8 mouse cellular contexts compared by ENCODE assay signal in the genomic region with DNA sequence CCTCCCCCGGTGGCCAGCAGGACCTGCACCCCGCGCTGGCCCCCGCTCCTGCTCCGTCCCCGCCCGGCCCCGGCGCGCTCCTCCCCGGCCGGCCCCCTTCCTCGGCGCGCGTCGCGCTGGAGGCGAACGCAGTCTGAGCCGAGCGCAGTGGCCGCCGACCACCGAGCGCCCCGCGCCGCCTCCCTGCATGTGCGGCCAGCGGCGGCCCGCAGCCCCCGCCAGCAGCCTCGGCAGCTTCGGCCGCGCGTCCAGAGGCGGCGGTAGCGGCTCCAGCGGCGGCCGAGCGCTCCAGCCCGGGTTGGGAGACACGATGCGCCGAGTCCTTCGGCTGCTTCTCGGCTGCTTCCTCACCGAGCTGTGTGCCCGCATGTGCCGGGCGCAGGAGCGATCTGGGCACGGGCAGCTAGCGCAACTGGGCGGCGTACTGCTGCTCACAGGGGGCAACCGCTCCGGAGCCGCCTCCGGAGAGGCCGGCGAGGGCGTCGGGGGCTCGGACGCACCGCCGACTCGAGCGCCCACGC. TPM values are rescaled to one million over a fixed set of nuclear protein-coding genes. Genes with fewer than 3 reads are reported as not detected.
DNase-seq lines count a peak whose midpoint lies in the region; ATAC-seq and TF ChIP-seq lines count a peak whose summit lies in the region.

No protein-coding gene starts in this region.

- TF ChIP-seq POLR2A in brain, embryonic 14.5 days (IDR thresholded peaks at IDR 0.05; ENCODE audit: borderline replicate concordance, extremely low read depth, insufficient read depth, insufficient read length, poor library complexity, severe bottlenecking): no peak

- no peak; the same call in 1 of the 2 replicates for TF ChIP-seq CTCF in left cerebral cortex, adult 2 months (IDR thresholded peaks at IDR 0.05)
- TF ChIP-seq CTCF in brain, embryonic 14.5 days (IDR thresholded peaks at IDR 0.05; ENCODE audit: borderline replicate concordance, extremely low read depth, insufficient read depth, insufficient read length): no peak
- TF ChIP-seq CTCF in lung, postnatal 0 days (IDR thresholded peaks at IDR 0.05): no peak; the same call in 1 of the 2 replicates

- H3K9ac ChIP-seq in forebrain, embryonic 11.5 days (ENCODE audit: low read length): peak overlapping the region; percentile 39
- H3K9ac ChIP-seq in intestine, embryonic 14.5 days (ENCODE audit: low read length): peak overlapping the region; percentile 20
- H3K9ac ChIP-seq in lung, postnatal 0 days (replicated peaks; ENCODE audit: low read depth): no peak overlapping the region
- peak overlapping the region; percentile 32 for H3K9ac ChIP-seq in stomach, embryonic 16.5 days (ENCODE audit: low read length)

- peak overlapping the region; percentile 87 for H3K27ac ChIP-seq in left cerebral cortex, adult 2 months
- H3K27ac ChIP-seq in forebrain, embryonic 11.5 days (ENCODE audit: low read depth, low read length): no peak overlapping the region
- no peak overlapping the region for H3K27ac ChIP-seq in intestine, embryonic 14.5 days (ENCODE audit: low read depth)
- H3K27ac ChIP-seq in lung, postnatal 0 days (ENCODE audit: low read length): no peak overlapping the region
- no peak overlapping the region for H3K27ac ChIP-seq in stomach, embryonic 16.5 days (ENCODE audit: low read length)

- H3K9me3 ChIP-seq in forebrain, embryonic 11.5 days (ENCODE audit: control insufficient read depth, low read length): no peaks in the 10 kb centered on the region
- no peaks in the 10 kb centered on the region for H3K9me3 ChIP-seq in intestine, embryonic 14.5 days (ENCODE audit: control insufficient read depth, low read length)
- H3K9me3 ChIP-seq in lung, postnatal 0 days (ENCODE audit: low read length): no peaks in the 10 kb centered on the region
- no peaks in the 10 kb centered on the region for H3K9me3 ChIP-seq in stomach, embryonic 16.5 days (replicated peaks; ENCODE audit: control insufficient read depth, low read length)

- peak overlapping the region; percentile 54 for H3K4me3 ChIP-seq in left cerebral cortex, adult 2 months
- H3K4me3 ChIP-seq in forebrain, embryonic 11.5 days (ENCODE audit: low read depth, low read length): peak overlapping the region; percentile 52
- H3K4me3 ChIP-seq in intestine, embryonic 14.5 days (ENCODE audit: low read depth, low read length): peak overlapping the region; percentile 49
- peak overlapping the region; percentile 46 for H3K4me3 ChIP-seq in lung, postnatal 0 days (ENCODE audit: low read depth, low read length)
- H3K4me3 ChIP-seq in stomach, embryonic 16.5 days (replicated peaks; ENCODE audit: low read length): peak overlapping the region; percentile 47

- 0 out of 2 replicates have a peak, but pooled peaks cover 7% of the 10 kb centered on the region for H3K4me1 ChIP-seq in forebrain, embryonic 11.5 days (replicated peaks; ENCODE audit: control insufficient read depth, insufficient read depth, low read length)
- 0 out of 2 replicates have a peak, but pooled peaks cover 6% of the 10 kb centered on the region for H3K4me1 ChIP-seq in intestine, embryonic 14.5 days (replicated peaks; ENCODE audit: control insufficient read depth, insufficient read depth, low read length)
- H3K4me1 ChIP-seq in lung, postnatal 0 days (ENCODE audit: insufficient read depth, low read depth, low read length): 0 out of 2 replicates have a peak, but pooled peaks cover 3% of the 10 kb centered on the region
- 0 out of 2 replicates have a peak, but pooled peaks cover 6% of the 10 kb centered on the region for H3K4me1 ChIP-seq in stomach, embryonic 16.5 days (ENCODE audit: control insufficient read depth, insufficient read depth, low read length)

- intact Hi-C loops in left cerebral cortex, adult 2 months (cut with DNase I): loop anchor here (2.0 to 10.0 kb wide), 5 partner anchors 134 to 1120 kb away; partner anchors contain the start of gene Ercc4
- intact Hi-C loops in left cerebral cortex, postnatal 25 days (cut with DNase I): loop anchor here (2.0 to 10.0 kb wide), 3 partner anchors 130 to 1120 kb away; partner anchors contain the start of gene Ercc4

- no peaks in the 10 kb centered on the region for H3K36me3 ChIP-seq in forebrain, embryonic 11.5 days (ENCODE audit: control insufficient read depth, insufficient read depth, low read length)
- no peaks in the 10 kb centered on the region for H3K36me3 ChIP-seq in intestine, embryonic 14.5 days (ENCODE audit: control insufficient read depth, insufficient read depth, low read length)
- H3K36me3 ChIP-seq in lung, postnatal 0 days (ENCODE audit: insufficient read depth, low read length): no peaks in the 10 kb centered on the region
- no peaks in the 10 kb centered on the region for H3K36me3 ChIP-seq in stomach, embryonic 16.5 days (ENCODE audit: control insufficient read depth, insufficient read depth, low read length)

- DNase-seq in left cerebral cortex, adult 2 months (ENCODE audit: extremely low spot score in 1 of 2, low spot score in 2 of 2): peak in 1 of 2 experiments; percentile 68
- DNase-seq in left cerebral cortex, postnatal 25 days (ENCODE audit: low spot score in 2 of 2): no peak
- DNase-seq in brain, embryonic 14.5 days (ENCODE audit: low read depth): peak; percentile 57
- DNase-seq in forebrain, embryonic 11.5 days (ENCODE audit: low spot score): peak; percentile 70
- peak; percentile 68 for DNase-seq in intestine, embryonic 14.5 days (ENCODE audit: low spot score)
- no peak for DNase-seq in lung, postnatal 0 days (ENCODE audit: low spot score)
- DNase-seq in Muller cell, postnatal 12 days (ENCODE audit: inconsistent ontology term): no peak

- ATAC-seq in forebrain, embryonic 11.5 days (replicated peaks; ENCODE audit: low FRiP score): peak; percentile 85
- peak; percentile 68; the same call in 1 of the 2 replicates for ATAC-seq in intestine, embryonic 14.5 days (replicated peaks; ENCODE audit: low FRiP score, low TSS enrichment, low read depth)
- ATAC-seq in lung, postnatal 0 days: peak; percentile 63
- peak; percentile 59; the same call in 1 of the 2 replicates for ATAC-seq in stomach, embryonic 16.5 days (ENCODE audit: insufficient read depth, low FRiP score)

- WGBS in forebrain, embryonic 11.5 days: under 1% methylated on average over 51 of the region's 76 CpGs
- WGBS in intestine, embryonic 14.5 days: under 1% methylated on average over 56 of the region's 76 CpGs
- under 1% methylated on average over 64 of the region's 76 CpGs for WGBS in lung, postnatal 0 days
- WGBS in stomach, embryonic 16.5 days: under 1% methylated on average over 68 of the region's 76 CpGs

- no peak for TF ChIP-seq EP300 in lung, postnatal 0 days (IDR thresholded peaks at IDR 0.05)

- peak overlapping the region; percentile 96 for H3K4me2 ChIP-seq in forebrain, embryonic 11.5 days (ENCODE audit: low read depth, low read length, severe bottlenecking)
- H3K4me2 ChIP-seq in intestine, embryonic 14.5 days (ENCODE audit: low read length): peak overlapping the region; percentile 90
- H3K4me2 ChIP-seq in lung, postnatal 0 days (replicated peaks; ENCODE audit: low read depth, low read length): peak overlapping the region; percentile 85
- H3K4me2 ChIP-seq in stomach, embryonic 16.5 days (ENCODE audit: low read depth, low read length): peak overlapping the region; percentile 81

- peaks cover 54% of the 10 kb centered on the region for H3K27me3 ChIP-seq in forebrain, embryonic 11.5 days (ENCODE audit: control insufficient read depth, insufficient read depth, low read length)
- H3K27me3 ChIP-seq in intestine, embryonic 14.5 days (replicated peaks; ENCODE audit: control insufficient read depth, insufficient read depth, low read length): peaks cover 79% of the 10 kb centered on the region
- H3K27me3 ChIP-seq in lung, postnatal 0 days (replicated peaks; ENCODE audit: insufficient read depth, low read length): peaks cover 44% of the 10 kb centered on the region
- peaks cover 59% of the 10 kb centered on the region for H3K27me3 ChIP-seq in stomach, embryonic 16.5 days (ENCODE audit: control insufficient read depth, insufficient read depth, low read length)

RNA-seq across cellular contexts. Expression of gene Shisa9, which starts 0.4 kb away (rescaled TPM):
- total RNA-seq in left cerebral cortex, adult 2 months (2021): 10 to 100 TPM; 53.2 to 61.6 TPM
- 10 to 100 TPM; 68.1 to 71.7 TPM for total RNA-seq in left cerebral cortex, postnatal 25 days (2021)
- 13.2 and 18.3 TPM in 2 replicates for polyA plus RNA-seq in brain, embryonic 14.5 days (2012; rRNA removed)
- polyA plus RNA-seq in forebrain, embryonic 11.5 days (2014; fragmentation: Nextera tagmentation; extraction: Ambion mirVana): 0.72 and 0.86 TPM in 2 replicates
- polyA plus RNA-seq in intestine, embryonic 14.5 days (2014; fragmentation: Nextera tagmentation; extraction: Ambion mirVana): 1.2 and 1.6 TPM in 2 replicates
- polyA plus RNA-seq in lung, postnatal 0 days (2015; fragmentation: Nextera tagmentation; extraction: Ambion mirVana): 1.3 and 1.5 TPM in 2 replicates
- 0.70 and 0.83 TPM in 2 replicates for polyA plus RNA-seq in stomach, embryonic 16.5 days (2015; fragmentation: Nextera tagmentation; extraction: Ambion mirVana)

Comparison
In these comparisons a context has a peak if more than half of its experiments do, and no peak if none do; other contexts are left out.
1. DNase-seq: peak in brain, embryonic 14.5 days (single experiment), forebrain, embryonic 11.5 days (single experiment) and intestine, embryonic 14.5 days (single experiment); none in left cerebral cortex, postnatal 25 days (0 of 2), lung, postnatal 0 days (single experiment) and Muller cell, postnatal 12 days (single experiment).
2. Peak in every context shown above with its lines, with median percentiles within 50 percentile points of each other: H3K4me3 ChIP-seq, ATAC-seq and H3K4me2 ChIP-seq.